Mouse (Mus musculus) bone marrow macrophage, adult 2 months (primary cell): ENCODE data around the gene Nsd1.

ENCODE experiments used
- CTCF ChIP-seq: IDR thresholded peaks from 2 replicates; pipeline ENCODE4 v1.5.1; 2012; ENCODE audit warnings: low read depth, mild to moderate bottlenecking, low read length, moderate library complexity
- POLR2A ChIP-seq: IDR thresholded peaks from 2 replicates; pipeline ENCODE4 v1.6.1; 2012; ENCODE audit warnings: mild to moderate bottlenecking, low read depth, low read length, borderline replicate concordance

DNA sequence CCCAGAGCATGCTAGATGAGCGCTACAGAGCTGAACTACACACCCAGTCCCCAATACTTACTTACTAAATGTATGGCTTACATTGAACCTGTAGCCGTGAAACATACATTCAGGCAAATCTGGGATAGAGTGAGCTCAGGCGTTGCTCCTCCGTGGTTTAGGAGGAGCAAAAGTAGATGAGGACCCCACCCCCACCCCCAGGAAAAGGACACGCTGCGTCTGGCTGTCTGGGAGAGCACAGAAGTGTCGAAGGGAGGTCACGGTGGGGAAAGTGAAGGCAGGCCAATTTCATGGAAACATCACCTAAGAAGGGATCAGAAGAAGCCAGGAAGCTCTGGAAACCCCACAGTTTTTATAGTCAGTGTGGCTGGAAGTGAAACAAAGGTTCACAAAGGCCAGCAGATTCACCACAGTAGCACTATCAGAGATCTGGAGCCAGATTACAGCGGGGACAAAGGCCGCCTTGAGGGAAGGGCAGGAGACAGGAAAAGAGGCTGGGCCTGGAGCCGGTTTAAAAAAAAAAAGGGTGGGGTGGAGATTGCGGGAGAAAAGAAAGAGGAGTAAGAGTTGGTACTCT, 20.0 kb upstream of the Nsd1 start:
- TF ChIP-seq CTCF: no peak
- TF ChIP-seq POLR2A: no peak
